Mouse (Mus musculus): ENCODE measurements around the gene Dcaf15.

Dcaf15 gene

GRCm38 (mm10) chr8:84104697-84105609, at the start of gene Dcaf15:
TSS of gene Dcaf15 (minus strand) at chr8:84104768.
- peak; percentile 96 for DNase-seq (ENCODE audit: low spot score)

GRCm38 (mm10) chr8:84149181-84149580, 44.6 kb upstream of the Dcaf15 start:
- no peak for DNase-seq (ENCODE audit: low spot score)

- no peak for DNase-seq (ENCODE audit: low spot score)
These were observed 43.9 kb upstream of the Dcaf15 start for GRCm38 (mm10) chr8:84148531-84148850.

GRCm38 (mm10) chr8:84147769-84148530, 43.4 kb upstream of the Dcaf15 start, which contains the start of the genes Cc2d1a and 4930432K21Rik:
TSS of gene Cc2d1a (minus strand) at chr8:84147936.
TSS of gene 4930432K21Rik (plus strand) at chr8:84148025.
- DNase-seq (ENCODE audit: low spot score) = peak; percentile 90

- DNase-seq (ENCODE audit: low spot score) = no peak
These were observed 42.8 kb upstream of the Dcaf15 start for GRCm38 (mm10) chr8:84147324-84147766.

- no peak for DNase-seq (ENCODE audit: low spot score)
These were observed 40.2 kb upstream of the Dcaf15 start for GRCm38 (mm10) chr8:84144636-84145245.

- DNase-seq (ENCODE audit: low spot score) = no peak
These were observed 36.3 kb upstream of the Dcaf15 start for GRCm38 (mm10) chr8:84140838-84141237.

- DNase-seq (ENCODE audit: low spot score) = no peak
These were observed 33.3 kb upstream of the Dcaf15 start for GRCm38 (mm10) chr8:84137848-84138247.

- DNase-seq (ENCODE audit: low spot score) = no peak
These were observed 27.7 kb upstream of the Dcaf15 start for GRCm38 (mm10) chr8:84132225-84132624.

- DNase-seq (ENCODE audit: low spot score) = no peak
These were observed 26.2 kb upstream of the Dcaf15 start for GRCm38 (mm10) chr8:84130806-84131205.

GRCm38 (mm10) chr8:84128277-84128676, 23.7 kb upstream of the Dcaf15 start:
- DNase-seq (ENCODE audit: low spot score) = no peak

- no peak for DNase-seq (ENCODE audit: low spot score)
These were observed 22.8 kb upstream of the Dcaf15 start for GRCm38 (mm10) chr8:84127202-84127901.

- DNase-seq (ENCODE audit: low spot score) = no peak
These were observed 22.2 kb upstream of the Dcaf15 start for GRCm38 (mm10) chr8:84126742-84127141.

- no peak for DNase-seq (ENCODE audit: low spot score)
These were observed 21.1 kb upstream of the Dcaf15 start, which contains the start of gene Podnl1 for GRCm38 (mm10) chr8:84125656-84126055. TSS of gene Podnl1 (plus strand) at chr8:84125989.

- no peak for DNase-seq (ENCODE audit: low spot score)
These were observed 17.6 kb upstream of the Dcaf15 start for GRCm38 (mm10) chr8:84122151-84122550.

- DNase-seq (ENCODE audit: low spot score) = no peak
These were observed 11.1 kb upstream of the Dcaf15 start for GRCm38 (mm10) chr8:84115646-84116045.

GRCm38 (mm10) chr8:84106216-84107040, 1.9 kb upstream of the Dcaf15 start:
- DNase-seq (ENCODE audit: low spot score) = no peak

GRCm38 (mm10) chr8:84105676-84106075, 1.1 kb upstream of the Dcaf15 start:
- no peak for DNase-seq (ENCODE audit: low spot score)

- DNase-seq (ENCODE audit: low spot score) = no peak
These were observed 347 bp downstream of the Dcaf15 start for GRCm38 (mm10) chr8:84104221-84104620.

GRCm38 (mm10) chr8:84103601-84104000, 967 bp downstream of the Dcaf15 start:
- no peak for DNase-seq (ENCODE audit: low spot score)

Data from layer of hippocampus, adult 9-10 months (tissue).